Mouse (Mus musculus) cortical plate, adult 2 months (tissue): ENCODE data around the gene Gm20532. TPM values are rescaled to one million over a fixed set of nuclear protein-coding genes. Genes with fewer than 3 reads are reported as not detected.
A peak's percentile ranks its signal among the peaks of the same experiment; 100 is the strongest.

Experiments used
- H3K27ac ChIP-seq: fragments of 200-500 bp; 2 replicates; pipeline ENCODE4 v1.5.1; 2012; ENCODE audit warnings: low read length, control low read depth, inconsistent platforms; ENCODE audit not compliant: insufficient read depth
- H3K4me1 ChIP-seq: fragments of 200-500 bp; 2 replicates; pipeline ENCODE4 v1.6.1; 2011; ENCODE audit warnings: low read length; ENCODE audit not compliant: control insufficient read depth, insufficient read depth
- H3K4me3 ChIP-seq: fragments of 200-500 bp; 2 replicates; pipeline ENCODE4 v1.5.1; 2011; ENCODE audit warnings: mild to moderate bottlenecking, low read length, control low read depth; ENCODE audit not compliant: insufficient read depth
- CTCF ChIP-seq: fragments of 200-500 bp; IDR thresholded peaks from 2 replicates; pipeline ENCODE4 v1.5.1; 2011; ENCODE audit warnings: mild to moderate bottlenecking, control low read depth, low read length; ENCODE audit not compliant: insufficient read depth; ENCODE audit errors: extremely low read depth
- POLR2A ChIP-seq: fragments of 200-500 bp; IDR thresholded peaks from 2 replicates; pipeline ENCODE4 v1.6.1; 2011; ENCODE audit warnings: mild to moderate bottlenecking, low read length, control low read depth; ENCODE audit not compliant: insufficient read depth; ENCODE audit errors: extremely low read depth
- polyA plus RNA-seq: library from polyadenylated mRNA; depleted of rRNA; stranded (reverse); fragments of >200 nt; gene quantifications from 2 replicates; pipeline ENCODE4 v1.2.3, GENCODE M21; 2012

Gene Gm20532
- polyA plus RNA-seq, 1 experiment: not detected

DNA sequence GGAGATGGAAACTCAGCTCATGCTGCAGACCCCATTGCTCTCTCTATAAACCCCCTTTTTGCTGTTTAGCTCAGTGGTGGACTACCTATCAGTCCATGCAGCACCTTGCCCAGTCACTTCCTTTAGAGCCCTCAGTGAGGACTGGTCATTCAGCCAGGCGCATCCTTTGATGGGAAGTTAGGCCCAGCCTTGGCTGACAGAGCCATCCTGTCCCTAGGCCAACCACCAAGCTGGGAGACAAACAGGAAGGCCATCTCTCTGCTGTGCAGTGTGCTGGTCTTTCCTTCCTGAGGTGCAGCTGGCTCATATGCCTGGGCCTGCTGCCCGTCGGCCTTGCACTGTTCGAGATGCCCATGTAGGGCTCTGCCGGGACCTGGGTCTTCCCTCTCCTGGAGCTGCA lies 5.7 kb upstream of the Gm20532 start:
- no peak for TF ChIP-seq CTCF
- no peak for TF ChIP-seq POLR2A
- Histone ChIP-seq H3K4me3 (no peak overlapping the region), H3K27ac (no peak overlapping the region), H3K4me1 (no peaks in the 10 kb centered on the region)

DNA sequence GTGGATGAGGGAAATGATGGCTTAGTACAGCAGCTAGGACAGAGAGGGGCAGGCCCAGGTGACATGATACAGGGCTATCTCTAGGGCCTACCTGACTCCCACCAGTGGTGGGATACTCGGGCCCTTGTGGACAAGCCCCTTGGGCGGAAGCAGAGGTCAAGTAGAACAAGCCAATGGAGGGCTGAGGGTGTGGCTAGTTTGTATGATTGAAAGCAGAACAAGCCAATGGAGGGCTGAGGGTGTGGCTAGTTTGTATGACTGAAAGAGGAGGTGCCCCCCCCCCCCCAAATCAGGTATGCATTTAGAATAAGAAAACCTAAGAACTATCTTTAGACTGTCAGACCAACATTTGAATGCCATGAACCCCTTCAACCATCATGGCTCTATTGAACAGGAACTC lies 4.2 kb upstream of the Gm20532 start:
- no peaks in the 10 kb centered on the region for H3K4me1 ChIP-seq
- H3K27ac ChIP-seq: peak overlapping the region; percentile 67
- H3K4me3 ChIP-seq: no peak overlapping the region
- TF ChIP-seq POLR2A (no peak), CTCF (no peak)

DNA sequence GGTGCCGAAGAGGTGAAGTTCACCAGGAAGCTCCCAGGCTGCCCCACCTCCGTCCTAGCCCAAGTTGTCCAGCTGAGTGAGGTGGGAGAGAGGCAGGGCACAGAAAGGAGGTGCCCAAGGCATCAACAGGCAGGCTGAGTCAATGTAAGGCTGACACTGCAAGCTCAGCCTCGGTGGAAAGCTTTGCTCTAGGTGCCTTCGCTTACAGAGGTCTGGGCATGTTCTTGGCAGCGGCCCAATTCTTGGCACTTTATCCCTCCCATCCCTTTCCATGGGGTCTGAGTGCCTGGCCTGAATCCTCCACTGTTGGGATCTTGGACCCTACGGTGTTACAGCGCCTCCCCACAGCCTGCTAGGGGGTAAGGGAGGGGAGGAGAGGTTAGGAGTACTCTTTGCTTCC lies 3.7 kb upstream of the Gm20532 start:
- peak overlapping the region; percentile 67 for H3K27ac ChIP-seq
- H3K4me3 ChIP-seq: no peak overlapping the region
- TF ChIP-seq CTCF (no peak), POLR2A (no peak)
- H3K4me1 ChIP-seq: no peaks in the 10 kb centered on the region

DNA sequence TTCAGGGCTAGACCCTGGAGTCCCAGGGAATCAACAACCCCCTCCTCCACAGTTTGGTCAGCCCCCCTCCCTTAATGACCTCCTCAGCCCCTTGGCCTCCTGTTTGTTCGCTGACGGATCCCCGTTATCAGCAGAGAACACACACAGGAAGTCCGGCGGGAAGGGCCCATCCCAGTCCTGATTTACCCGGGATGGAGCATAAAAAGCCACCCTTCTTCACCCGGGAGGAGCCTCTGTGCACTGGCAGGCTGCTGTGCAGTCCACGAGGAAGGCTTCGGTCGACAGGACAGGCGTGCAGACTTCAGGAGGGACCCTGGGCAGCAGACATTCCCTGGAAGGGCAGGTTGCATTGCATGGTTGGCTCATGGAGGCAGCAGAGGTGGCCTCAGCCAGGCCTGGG lies 2.8 kb upstream of the Gm20532 start:
- H3K4me1 ChIP-seq: no peaks in the 10 kb centered on the region
- peak overlapping the region; percentile 67 for H3K27ac ChIP-seq
- peak; percentile 74 for TF ChIP-seq POLR2A
- TF ChIP-seq CTCF: no peak
- peak overlapping the region; percentile 29 for H3K4me3 ChIP-seq

DNA sequence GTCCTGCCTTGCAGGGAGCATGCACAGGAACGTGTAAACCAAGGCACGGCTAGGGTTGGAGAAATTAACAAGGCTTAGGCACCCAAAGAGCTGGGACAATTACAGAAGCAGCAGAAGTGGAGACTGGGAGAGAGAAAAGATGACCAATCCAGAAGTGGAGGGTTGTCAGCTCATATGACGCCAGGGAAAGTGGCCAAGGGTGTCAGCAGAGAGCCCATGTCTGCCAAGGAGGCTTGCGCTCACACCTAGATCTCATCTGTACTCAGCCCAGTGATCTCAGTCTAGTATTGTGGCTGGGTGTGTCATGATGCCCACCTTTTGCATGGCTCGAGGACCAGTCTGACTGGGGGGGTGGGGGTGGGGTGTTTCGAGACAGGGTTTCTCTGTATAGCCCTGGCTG lies 726 bp upstream of the Gm20532 start:
- no peak overlapping the region for H3K27ac ChIP-seq
- H3K4me3 ChIP-seq: peak overlapping the region; percentile 72; the same call in 1 of the 2 replicates
- H3K4me1 ChIP-seq: no peaks in the 10 kb centered on the region
- TF ChIP-seq POLR2A (no peak), CTCF (no peak)

DNA sequence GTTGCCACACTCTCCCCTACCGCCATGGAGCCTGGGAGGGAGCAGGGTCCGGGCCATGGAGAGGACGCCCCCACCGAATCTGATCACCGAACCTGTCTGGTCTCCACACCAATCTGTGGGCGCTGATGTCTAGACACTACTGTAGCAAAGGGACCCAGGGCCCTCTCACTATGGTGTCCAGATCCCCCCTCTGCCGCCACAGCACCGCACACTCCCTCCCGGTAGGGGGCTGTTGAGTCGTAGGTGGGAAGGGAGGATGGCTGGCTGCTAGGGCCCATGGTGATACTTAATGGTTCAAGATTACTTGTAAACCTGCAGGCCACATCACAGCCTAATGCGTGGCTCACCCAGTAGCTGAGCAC lies 586 bp downstream of the Gm20532 start:
- no peak for TF ChIP-seq POLR2A
- peak; percentile 12; the same call in 1 of the 2 replicates for TF ChIP-seq CTCF
- H3K27ac ChIP-seq: no peak overlapping the region
- H3K4me1 ChIP-seq: no peaks in the 10 kb centered on the region
- H3K4me3 ChIP-seq: peak overlapping the region; percentile 72

DNA sequence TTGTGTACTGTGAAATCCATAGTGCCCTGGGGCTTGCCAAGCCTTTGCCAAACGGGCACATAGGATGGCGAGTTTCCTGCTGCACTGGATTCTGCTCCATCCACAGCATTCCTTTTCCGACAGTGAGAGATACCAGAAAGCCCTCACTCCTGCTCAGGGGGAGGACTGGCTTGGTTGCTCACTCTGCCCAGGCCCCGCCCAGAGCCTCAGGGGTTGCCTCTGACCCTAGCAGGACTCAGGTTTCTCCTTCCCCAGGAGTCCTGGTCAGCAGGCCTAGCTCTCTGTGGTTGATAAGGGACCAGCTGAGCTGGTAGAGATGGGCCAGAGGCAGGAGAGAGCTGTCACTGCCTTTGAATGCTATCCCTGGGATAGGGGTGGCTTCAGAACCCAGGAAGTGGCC lies 2.1 kb downstream of the Gm20532 start:
- Histone ChIP-seq H3K4me1 (no peaks in the 10 kb centered on the region), H3K27ac (no peak overlapping the region), H3K4me3 (peak overlapping the region; percentile 72; the same call in 1 of the 2 replicates)
- TF ChIP-seq POLR2A: no peak
- TF ChIP-seq CTCF: no peak

DNA sequence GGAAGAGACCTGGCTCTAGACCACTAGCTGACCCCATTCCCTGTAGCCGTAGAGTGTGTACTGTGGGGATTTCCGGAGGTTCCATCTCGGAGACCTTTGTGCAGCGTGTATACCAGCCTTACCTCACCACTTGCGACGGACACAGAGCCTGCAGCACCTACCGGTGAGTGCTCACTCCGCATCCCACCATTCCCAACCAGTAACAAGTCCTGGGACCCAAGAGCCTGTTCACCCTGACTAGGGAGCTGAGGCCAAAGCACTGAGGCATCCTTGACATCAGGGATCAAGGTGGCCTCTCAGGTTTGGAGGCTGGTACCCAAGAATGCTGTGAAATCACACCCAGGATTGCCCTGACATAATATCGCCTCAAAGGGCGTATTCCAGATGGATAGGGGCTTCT lies 2.8 kb downstream of the Gm20532 start:
- Histone ChIP-seq H3K27ac (no peak overlapping the region), H3K4me1 (no peaks in the 10 kb centered on the region), H3K4me3 (no peak overlapping the region)
- TF ChIP-seq CTCF (no peak), POLR2A (no peak)

DNA sequence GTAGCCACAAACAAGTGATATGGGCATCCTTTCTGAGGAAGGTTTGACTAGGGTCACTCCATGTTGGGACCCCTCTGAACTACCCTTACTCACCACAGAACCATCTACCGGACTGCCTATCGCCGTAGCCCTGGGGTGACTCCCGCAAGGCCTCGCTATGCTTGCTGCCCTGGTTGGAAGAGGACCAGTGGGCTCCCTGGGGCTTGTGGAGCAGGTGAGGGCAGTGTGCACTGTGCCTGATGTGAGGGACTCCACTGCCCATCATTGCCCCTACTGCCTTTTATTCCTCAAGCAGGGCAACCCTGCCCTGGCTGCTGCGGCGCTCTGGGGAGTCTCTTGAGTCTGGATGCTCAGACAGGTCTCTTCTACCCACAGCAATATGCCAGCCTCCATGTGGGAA lies 3.8 kb downstream of the Gm20532 start:
- H3K27ac ChIP-seq: no peak overlapping the region
- no peaks in the 10 kb centered on the region for H3K4me1 ChIP-seq
- TF ChIP-seq CTCF (no peak), POLR2A (no peak)
- no peak overlapping the region for H3K4me3 ChIP-seq

DNA sequence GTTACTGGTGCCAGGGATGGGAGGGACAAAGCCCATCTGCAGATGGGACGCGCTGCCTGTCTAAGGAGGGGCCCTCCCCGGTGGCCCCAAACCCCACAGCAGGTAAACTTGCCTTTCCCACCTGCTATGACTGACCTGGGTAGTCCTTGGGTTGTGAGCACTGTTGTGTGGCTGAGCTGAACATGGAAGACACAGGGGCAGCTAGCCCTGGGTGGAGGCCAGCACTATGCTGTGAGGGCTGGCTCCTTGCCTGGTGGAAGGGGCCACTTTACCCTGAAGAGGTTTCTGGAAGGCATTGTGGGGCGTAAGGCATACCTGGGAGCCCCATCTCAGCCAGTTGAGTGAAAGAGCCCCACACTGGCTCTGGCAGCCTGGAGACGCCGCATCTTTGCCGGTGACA lies 4.5 kb downstream of the Gm20532 start:
- Histone ChIP-seq H3K4me1 (no peaks in the 10 kb centered on the region), H3K27ac (no peak overlapping the region), H3K4me3 (no peak overlapping the region)
- TF ChIP-seq CTCF (no peak), POLR2A (no peak)

DNA sequence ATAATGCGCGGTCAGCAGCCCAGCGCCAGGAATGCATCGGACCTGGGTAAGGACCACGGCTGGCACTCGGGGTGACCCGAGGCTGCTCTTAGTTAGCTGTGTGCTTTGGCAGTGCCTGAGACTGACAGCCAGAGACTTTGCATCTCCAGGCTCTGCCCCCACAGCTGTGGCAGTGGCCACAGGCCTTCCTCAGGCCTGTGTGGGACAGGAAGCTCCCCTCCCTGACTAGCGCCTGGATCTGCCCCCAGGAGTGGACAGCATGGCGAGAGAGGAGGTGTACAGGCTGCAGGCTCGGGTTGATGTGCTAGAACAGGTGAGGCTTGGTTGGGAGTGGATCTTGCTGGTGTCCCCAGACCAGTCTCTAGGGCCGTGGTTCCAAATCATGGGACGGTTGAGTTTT lies 5.0 kb downstream of the Gm20532 start:
- no peak overlapping the region for H3K27ac ChIP-seq
- H3K4me1 ChIP-seq: no peaks in the 10 kb centered on the region
- TF ChIP-seq CTCF: no peak

More for the DNA sequence above, 5.0 kb downstream of the Gm20532 start:
- no peak overlapping the region for H3K4me3 ChIP-seq
